Mouse (Mus musculus): ENCODE data around the gene Rpl10.

Rpl10 gene

GRCm38 (mm10) chrX:74281732-74282394 lies 11.3 kb downstream of the Rpl10 start, which contains the start of the genes Taz and Dnase1l1:
Taz (plus strand) TSS chrX:74281912.
Dnase1l1 (minus strand) TSS chrX:74282337.
- peak; percentile 64 for DNase-seq

DNA sequence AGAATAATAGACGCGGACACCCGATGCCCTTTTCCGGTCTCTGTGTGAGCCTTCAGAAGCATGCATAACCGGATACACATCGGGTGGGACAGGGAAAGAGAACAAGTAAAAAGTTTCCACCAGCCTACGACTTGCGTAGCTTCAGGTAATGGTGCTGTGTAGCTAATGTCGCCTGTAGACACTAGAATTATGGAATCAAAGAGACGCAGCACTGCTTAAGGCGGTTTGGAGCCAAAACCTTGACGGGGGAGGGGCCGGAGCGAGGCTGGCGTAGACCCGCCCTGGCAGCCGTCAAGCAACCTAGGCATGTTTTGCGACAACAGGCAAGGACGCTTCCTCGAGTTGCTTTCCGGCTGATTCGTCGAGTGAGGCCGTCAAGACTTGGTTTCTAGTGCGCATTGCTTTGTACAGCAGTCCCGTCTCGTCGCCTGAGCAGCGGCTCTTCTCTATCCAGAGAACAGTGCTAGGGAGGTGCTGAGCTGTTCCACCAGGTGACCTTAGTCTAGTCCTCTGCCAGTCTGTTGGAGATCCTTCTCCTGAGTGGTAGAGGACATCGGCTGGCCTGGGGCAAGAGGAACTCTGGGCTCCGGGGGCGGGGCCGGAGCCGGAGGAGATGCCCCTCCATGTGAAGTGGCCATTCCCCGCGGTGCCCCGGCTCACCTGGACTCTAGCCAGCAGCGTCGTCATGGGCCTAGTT lies 11.9 kb downstream of the Rpl10 start:
- peak; percentile 87 for DNase-seq

- no peak for DNase-seq
These were observed 12.5 kb downstream of the Rpl10 start for GRCm38 (mm10) chrX:74283092-74283437.

GRCm38 (mm10) chrX:74293431-74293830 lies 22.8 kb downstream of the Rpl10 start:
- no peak for DNase-seq

- DNase-seq, result peak; percentile 96
These were observed 26.2 kb downstream of the Rpl10 start, which contains the start of gene Atp6ap1 for GRCm38 (mm10) chrX:74296538-74297448. Atp6ap1 (plus strand) TSS chrX:74297097.

DNA sequence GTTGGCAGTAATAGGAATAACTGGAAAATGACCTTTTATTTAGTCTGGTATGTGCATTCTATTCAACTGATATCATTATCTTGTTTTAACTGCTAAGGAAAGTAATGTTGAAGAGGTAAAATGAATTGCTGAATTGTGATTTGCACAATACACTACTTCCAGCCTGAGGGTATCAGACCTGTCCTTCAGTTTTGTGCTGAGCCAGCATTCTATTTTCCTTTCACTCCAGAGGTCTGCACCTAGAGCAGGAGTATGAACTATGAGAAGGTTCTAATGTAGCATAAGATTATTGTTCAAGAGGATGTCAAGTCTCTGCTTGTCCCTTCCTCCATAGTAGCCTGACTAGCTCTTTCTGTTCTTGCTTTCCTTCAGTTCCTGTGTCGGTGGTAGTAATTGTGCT lies 27.7 kb downstream of the Rpl10 start:
- no peak for DNase-seq

DNA sequence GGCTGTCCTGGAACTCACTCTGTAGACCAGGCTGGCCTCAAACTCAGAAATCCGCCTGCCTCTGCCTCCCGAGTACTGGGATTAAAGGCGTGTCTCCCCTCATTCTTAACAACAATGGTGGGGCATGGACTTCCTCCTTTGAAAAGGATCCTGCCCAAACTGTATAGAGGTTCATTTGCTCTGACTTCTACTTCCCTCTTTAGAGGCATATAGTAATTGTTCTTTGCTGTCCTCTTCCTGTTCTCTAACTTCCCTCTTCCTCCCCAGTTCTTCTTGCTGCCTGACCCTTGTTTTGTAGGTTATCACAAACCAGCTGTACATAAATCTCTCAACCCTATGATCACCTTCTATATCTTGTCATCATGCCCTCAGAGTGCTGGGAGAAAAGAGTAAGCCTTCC lies 29.1 kb downstream of the Rpl10 start:
- no peak for DNase-seq

GRCm38 (mm10) chrX:74304867-74305700 lies 34.5 kb downstream of the Rpl10 start, which contains the start of gene Gdi1:
Gdi1 (plus strand) TSS chrX:74304998.
- peak; percentile 39 for DNase-seq

GRCm38 (mm10) chrX:74312540-74313464 lies 42.2 kb downstream of the Rpl10 start, which contains the start of gene Fam50a:
Fam50a (plus strand) TSS chrX:74313033.
- DNase-seq, result peak; percentile 93

Data from layer of hippocampus, adult 9-11 months (tissue).